Mouse (Mus musculus) stomach, postnatal 0 days (tissue): Measurements from ENCODE around the gene Stx6. TPM values are rescaled to one million over a fixed set of nuclear protein-coding genes. Genes with fewer than 3 reads are reported as not detected.

Experiments
- ATAC-seq: fragments of 200-750 bp; cut with Nextera tagmentation; 2 replicates; pipeline ENCODE4 v1.8.0; 2017; ENCODE audit not compliant: low FRiP score, low TSS enrichment
- DNase-seq: peaks from one replicate; pipeline ENCODE4 v3.0.0-alpha.2; 2016; ENCODE audit warnings: low spot score
- H3K27ac ChIP-seq: fragments of 300-500 bp; sonication (generic); replicated peaks from 2 replicates; pipeline ENCODE4 v1.5.1; 2014; ENCODE audit warnings: mild to moderate bottlenecking, control low read depth
- H3K27me3 ChIP-seq: fragments of 300-500 bp; sonication (generic); 2 replicates; pipeline ENCODE4 v1.6.1; 2014; ENCODE audit warnings: low read length; ENCODE audit not compliant: control insufficient read depth, insufficient read depth
- H3K36me3 ChIP-seq: fragments of 300-500 bp; sonication (generic); 2 replicates; pipeline ENCODE4 v1.6.1; 2014; ENCODE audit warnings: low read length, mixed read lengths; ENCODE audit not compliant: control insufficient read depth, insufficient read depth
- H3K4me1 ChIP-seq: fragments of 300-500 bp; sonication (generic); replicated peaks from 2 replicates; pipeline ENCODE4 v1.6.1; 2014; ENCODE audit warnings: antibody characterized with exemption; ENCODE audit not compliant: control insufficient read depth, insufficient read depth
- H3K4me2 ChIP-seq: fragments of 300-500 bp; sonication (generic); replicated peaks from 2 replicates; pipeline ENCODE4 v1.6.1; 2014; ENCODE audit warnings: low read depth, mild to moderate bottlenecking, control low read depth, moderate library complexity
- H3K4me3 ChIP-seq: fragments of 300-500 bp; sonication (generic); 2 replicates; pipeline ENCODE4 v1.5.1; 2014; ENCODE audit warnings: low read depth, low read length, control low read depth
- H3K9ac ChIP-seq: fragments of 300-500 bp; sonication (generic); 2 replicates; pipeline ENCODE4 v1.6.1; 2014; ENCODE audit warnings: mild to moderate bottlenecking, low read length, control low read depth, mixed read lengths
- H3K9me3 ChIP-seq: fragments of 300-500 bp; sonication (generic); 2 replicates; pipeline ENCODE4 v1.6.1; 2016; ENCODE audit warnings: low read length; ENCODE audit not compliant: control insufficient read depth
- CTCF ChIP-seq: IDR thresholded peaks from 2 replicates; pipeline ENCODE4 v1.5.1; 2016; ENCODE audit warnings: antibody characterized with exemption, low read depth, mild to moderate bottlenecking, moderate library complexity
- EP300 ChIP-seq: optimal IDR thresholded peaks from 2 replicates; pipeline ENCODE3; 2016; ENCODE audit warnings: antibody characterized with exemption
- WGBS: fragments of 180-500 bp; shearing (Covaris S2); extraction: QIAGEN DNeasy Blood & Tissue Kit; methylation state at CpG from one replicate; pipeline ENCODE4 v1.1.7; 2014; 5-methylcytosine and 5-hydroxymethylcytosine counted together
- polyA plus RNA-seq: library from polyadenylated mRNA; unstranded; fragments of >200 nt; fragmentation: Nextera tagmentation; extraction: Ambion mirVana; gene quantifications from 2 replicates; pipeline ENCODE4 v1.2.1, GENCODE M21; 2015

The Stx6 gene
- polyA plus RNA-seq, 1 experiment from 2014 or later = 39.0 TPM

DNA sequence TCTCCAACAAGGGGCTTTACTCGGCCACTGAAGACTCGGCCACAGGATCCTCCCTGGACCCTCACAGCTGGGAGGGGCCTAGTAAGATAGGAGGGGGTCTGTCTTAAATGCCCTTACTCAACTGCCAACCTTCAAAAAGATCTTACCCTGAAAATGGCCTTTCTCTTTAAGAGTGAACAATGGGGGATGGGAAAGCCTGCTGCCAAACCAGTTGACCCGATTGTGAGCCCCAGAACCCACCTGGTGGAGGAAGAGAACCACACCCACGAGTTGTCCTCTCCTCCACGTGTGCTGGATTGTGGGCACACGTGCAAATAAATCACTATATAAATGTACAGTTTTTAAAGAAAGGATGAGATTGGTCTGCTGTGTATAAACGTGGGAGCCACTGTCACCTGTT is 46.8 kb downstream of the Stx6 start:
- TF ChIP-seq EP300 (no peak), CTCF (peak; percentile 17; the same call in 1 of the 2 replicates)
- peaks cover 3% of the 10 kb centered on the region; the same call in 1 of the 2 replicates for H3K36me3 ChIP-seq
- no peak overlapping the region for H3K27ac ChIP-seq
- no peak overlapping the region for H3K4me3 ChIP-seq
- H3K4me1 ChIP-seq = no peaks in the 10 kb centered on the region
- no peaks in the 10 kb centered on the region for H3K27me3 ChIP-seq
- H3K9ac ChIP-seq = no peak overlapping the region
- H3K4me2 ChIP-seq = no peak overlapping the region
- H3K9me3 ChIP-seq = no peaks in the 10 kb centered on the region
- 45% methylated on average over 7 of the region's 7 CpGs for WGBS
- no peak for DNase-seq
- no peak for ATAC-seq

DNA sequence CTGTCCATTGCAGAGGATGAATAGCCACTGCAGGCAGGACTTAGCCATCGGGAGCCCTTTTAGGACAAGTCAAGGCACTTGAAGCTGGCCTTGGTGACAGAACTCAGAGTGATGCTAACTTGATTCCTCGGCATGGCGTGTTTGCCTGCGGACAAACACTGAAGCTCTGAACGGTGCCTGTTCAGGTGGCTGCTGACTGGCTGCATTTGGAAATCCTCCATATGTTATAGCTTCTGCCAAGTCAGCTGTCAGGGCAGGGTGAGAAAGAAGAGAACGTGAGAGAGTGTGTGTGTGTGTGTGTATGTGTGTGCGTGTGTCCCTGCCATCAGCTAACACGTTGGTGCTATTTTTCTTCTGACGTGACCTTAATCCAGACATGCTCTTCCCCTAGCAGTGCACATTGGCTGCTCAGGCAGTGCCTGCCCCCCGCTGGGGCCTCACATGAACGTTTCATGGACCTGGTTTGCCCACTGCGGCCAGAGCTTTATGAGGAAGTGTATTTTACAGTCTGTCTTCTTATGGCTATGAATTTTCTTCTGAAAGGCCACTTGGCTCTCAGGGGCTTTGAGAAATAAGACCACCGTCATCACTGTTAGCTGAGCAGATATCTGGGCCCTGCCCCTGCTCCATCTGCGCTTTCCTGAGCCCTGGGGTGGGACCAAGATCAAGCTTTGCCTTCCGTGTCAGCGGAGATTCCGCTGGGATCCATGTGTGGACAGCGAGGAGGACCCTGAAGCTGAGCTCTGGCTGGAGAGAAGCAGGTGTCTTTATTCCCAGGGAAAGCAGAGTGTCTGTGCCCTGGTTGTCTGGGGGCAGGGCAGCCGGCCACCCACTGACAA is 47.5 kb downstream of the Stx6 start:
- H3K9me3 ChIP-seq = no peaks in the 10 kb centered on the region
- no peak overlapping the region for H3K4me2 ChIP-seq
- H3K4me1 ChIP-seq = no peaks in the 10 kb centered on the region
- H3K36me3 ChIP-seq = peaks cover 3% of the 10 kb centered on the region; the same call in 1 of the 2 replicates
- no peak overlapping the region for H3K4me3 ChIP-seq
- no peak overlapping the region for H3K27ac ChIP-seq
- WGBS = 52% methylated on average over 19 of the region's 19 CpGs
- DNase-seq (no peak), ATAC-seq (no peak)
- no peaks in the 10 kb centered on the region for H3K27me3 ChIP-seq
- no peak overlapping the region for H3K9ac ChIP-seq
- TF ChIP-seq EP300 (no peak), CTCF (peak; percentile 36)

DNA sequence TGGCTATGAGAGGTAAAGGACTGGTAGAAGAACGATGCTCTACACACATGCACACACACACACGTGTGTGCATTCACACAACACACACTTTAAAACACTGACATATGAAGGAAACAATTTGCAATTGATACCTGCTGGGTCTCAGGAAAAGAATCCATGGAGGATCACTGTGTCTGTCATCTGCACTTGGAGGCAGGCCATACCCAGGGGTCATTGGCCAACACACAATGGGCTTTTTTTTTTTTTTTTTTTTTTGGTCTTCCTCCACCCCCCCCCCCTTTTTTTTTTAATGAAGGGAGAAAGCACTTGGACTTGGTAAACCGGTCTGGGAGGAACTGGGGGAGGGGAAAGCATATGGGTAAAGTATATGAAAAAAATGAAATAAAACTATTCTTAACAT is 49.3 kb downstream of the Stx6 start:
- Histone ChIP-seq H3K9me3 (no peaks in the 10 kb centered on the region), H3K36me3 (peaks cover 3% of the 10 kb centered on the region; the same call in 1 of the 2 replicates), H3K4me1 (peaks cover 5% of the 10 kb centered on the region), H3K4me3 (no peak overlapping the region), H3K27ac (no peak overlapping the region), H3K4me2 (no peak overlapping the region), H3K27me3 (no peaks in the 10 kb centered on the region), H3K9ac (no peak overlapping the region)
- TF ChIP-seq EP300 = no peak
- TF ChIP-seq CTCF = no peak
- 68% methylated on average over 3 of the region's 3 CpGs for WGBS
- ATAC-seq (no peak), DNase-seq (no peak)

DNA sequence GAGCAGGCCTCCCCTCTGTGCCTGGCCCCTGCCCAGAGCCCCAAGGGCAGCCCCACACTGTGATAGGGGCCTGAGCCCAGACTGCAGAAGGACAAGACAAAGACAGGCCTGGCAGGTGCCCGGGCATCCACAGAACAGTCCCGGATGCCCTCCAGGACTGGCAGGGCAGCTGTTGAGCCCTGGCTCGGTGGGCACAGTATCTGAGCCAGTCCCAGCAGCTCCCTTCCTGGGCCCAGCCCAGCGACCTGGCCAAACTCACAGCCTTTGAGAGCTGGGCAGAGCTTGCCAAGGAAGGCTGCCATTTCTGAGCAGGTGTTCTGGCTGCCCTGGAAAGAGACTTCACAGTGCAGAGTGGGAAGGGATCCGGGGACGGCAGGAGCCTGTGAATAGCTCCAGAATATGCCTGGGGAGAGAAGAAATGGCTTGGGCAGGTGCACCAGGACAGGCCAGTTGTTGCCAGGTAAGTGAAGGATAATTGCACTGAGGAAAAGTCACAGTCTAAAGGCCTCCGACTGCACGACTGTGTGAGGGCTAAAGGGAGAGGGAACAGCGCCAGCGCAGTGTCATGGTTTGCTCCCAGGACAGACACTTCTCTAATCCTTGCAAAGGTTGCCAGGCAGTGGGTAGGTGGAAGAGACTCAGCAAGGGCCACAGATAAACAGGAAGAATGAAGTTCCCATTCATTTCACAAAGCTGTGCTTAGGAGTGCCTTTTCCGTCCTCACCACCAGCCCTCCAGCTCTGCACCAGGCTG is 51.7 kb downstream of the Stx6 start:
- Histone ChIP-seq H3K4me1 (peaks cover 13% of the 10 kb centered on the region), H3K36me3 (peaks cover 3% of the 10 kb centered on the region; the same call in 1 of the 2 replicates), H3K9me3 (no peaks in the 10 kb centered on the region), H3K4me2 (no peak overlapping the region), H3K4me3 (no peak overlapping the region), H3K27ac (no peak overlapping the region), H3K27me3 (no peaks in the 10 kb centered on the region), H3K9ac (no peak overlapping the region)
- no peak for ATAC-seq
- DNase-seq = no peak
- TF ChIP-seq CTCF (no peak), EP300 (no peak)
- WGBS = 67% methylated on average over 11 of the region's 11 CpGs

- DNase-seq (no peak), ATAC-seq (no peak)
- peaks cover 3% of the 10 kb centered on the region; the same call in 1 of the 2 replicates for H3K36me3 ChIP-seq
- H3K4me2 ChIP-seq = no peak overlapping the region
- no peaks in the 10 kb centered on the region for H3K9me3 ChIP-seq
- H3K27me3 ChIP-seq = no peaks in the 10 kb centered on the region
- TF ChIP-seq CTCF (no peak), EP300 (no peak)
- H3K9ac ChIP-seq = no peak overlapping the region
- H3K27ac ChIP-seq = no peak overlapping the region
- H3K4me1 ChIP-seq = peaks cover 13% of the 10 kb centered on the region
- WGBS = 52% methylated on average over 7 of the region's 7 CpGs
- H3K4me3 ChIP-seq = no peak overlapping the region
These were observed 52.5 kb downstream of the Stx6 start for GRCm38 (mm10) chr1:155211017-155211416.
